Mouse (Mus musculus): ENCODE data around the gene Lbh. TPM values are rescaled to one million over a fixed set of nuclear protein-coding genes. Genes with fewer than 3 reads are reported as not detected.

The Lbh gene
- polyA plus RNA-seq, 1 experiment from 2014 or later = 5.3 TPM

DNA sequence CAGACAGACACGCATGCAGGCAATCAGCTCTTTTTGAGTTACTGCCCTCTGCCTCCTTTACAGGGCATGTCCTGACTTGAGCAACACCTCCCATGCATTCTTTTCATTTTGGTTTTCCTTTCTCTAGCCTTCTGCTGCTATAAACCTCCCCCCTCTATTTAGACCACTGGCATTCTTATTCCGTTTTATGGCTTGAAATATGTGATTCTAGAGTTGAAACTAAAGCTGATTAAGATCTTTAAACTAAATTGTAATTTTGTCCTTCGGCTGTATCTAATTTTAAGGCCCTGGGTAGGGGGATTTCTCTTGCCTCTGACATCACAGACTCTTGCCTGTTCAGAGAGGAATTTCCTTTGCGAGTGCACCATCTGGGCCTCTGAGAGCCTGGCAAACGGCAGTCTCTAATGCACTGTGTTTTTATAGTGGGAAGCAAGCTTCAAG, 48.0 kb downstream of the Lbh start:
- peak; percentile 62; the same call in 1 of the 2 replicates for ATAC-seq
- no peaks in the 10 kb centered on the region for H3K9me3 ChIP-seq (replicated peaks)
- no peak overlapping the region for H3K4me3 ChIP-seq
- H3K27ac ChIP-seq = no peak overlapping the region
- no peak overlapping the region for H3K4me2 ChIP-seq
- no peak overlapping the region for H3K9ac ChIP-seq
- 64% methylated on average over 5 of the region's 5 CpGs for WGBS
- H3K4me1 ChIP-seq = no peaks in the 10 kb centered on the region; the same call in 1 of the 2 replicates
- H3K36me3 ChIP-seq (ENCODE audit: poor library complexity, severe bottlenecking) = no peaks in the 10 kb centered on the region
- H3K27me3 ChIP-seq = no peaks in the 10 kb centered on the region

GRCm38 (mm10) chr17:72966878-72967277, 48.8 kb downstream of the Lbh start:
- Histone ChIP-seq H3K27ac (no peak overlapping the region), H3K36me3 (ENCODE audit: poor library complexity, severe bottlenecking) (no peaks in the 10 kb centered on the region), H3K4me2 (no peak overlapping the region), H3K4me3 (no peak overlapping the region), H3K27me3 (no peaks in the 10 kb centered on the region), H3K4me1 (no peaks in the 10 kb centered on the region; the same call in 1 of the 2 replicates), H3K9me3 (replicated peaks) (no peaks in the 10 kb centered on the region), H3K9ac (no peak overlapping the region)
- ATAC-seq = no peak
- 47% methylated on average over 3 of the region's 3 CpGs for WGBS

DNA sequence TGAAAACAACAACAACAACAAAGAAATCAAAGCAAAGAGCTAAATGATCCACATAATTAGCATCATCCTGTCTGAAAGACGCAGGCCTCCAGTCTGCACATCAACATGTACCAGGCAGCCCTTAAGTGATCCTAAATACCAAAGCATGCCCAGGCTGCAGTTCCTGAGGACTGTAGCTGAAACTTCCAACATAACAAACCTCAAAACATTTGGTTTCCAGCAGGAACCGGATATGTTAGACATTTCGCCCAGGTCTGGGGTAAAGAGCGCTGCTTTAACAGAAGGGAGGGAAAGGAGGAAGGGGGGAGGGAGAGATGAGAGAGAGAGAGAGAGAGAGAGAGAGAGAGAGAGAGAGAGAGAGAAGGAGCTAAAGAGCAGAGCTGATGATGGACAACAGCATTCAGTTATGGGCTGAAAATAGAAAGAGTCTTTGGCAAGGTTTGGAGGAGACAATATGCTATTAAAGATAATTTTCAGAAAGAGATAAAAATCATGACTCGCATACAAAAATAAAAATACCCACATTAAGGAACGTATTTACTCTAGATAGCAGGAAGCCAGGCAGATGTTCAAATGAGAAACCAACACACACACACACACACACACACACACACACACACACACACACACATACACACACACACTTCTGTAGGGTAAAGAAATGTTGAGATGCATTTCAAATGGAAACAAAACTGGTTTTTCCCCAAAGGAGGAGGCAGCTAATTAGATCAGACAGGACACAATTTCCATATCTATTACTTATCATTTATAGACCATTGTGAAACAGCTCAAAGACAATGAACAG, 49.5 kb downstream of the Lbh start:
- no peaks in the 10 kb centered on the region for H3K36me3 ChIP-seq (ENCODE audit: poor library complexity, severe bottlenecking)
- no peaks in the 10 kb centered on the region for H3K9me3 ChIP-seq (replicated peaks)
- H3K4me2 ChIP-seq = no peak overlapping the region
- no peak overlapping the region for H3K27ac ChIP-seq
- no peak for ATAC-seq
- H3K4me3 ChIP-seq = no peak overlapping the region
- H3K27me3 ChIP-seq = no peaks in the 10 kb centered on the region
- WGBS = 66% methylated on average over 6 of the region's 6 CpGs
- no peaks in the 10 kb centered on the region; the same call in 1 of the 2 replicates for H3K4me1 ChIP-seq
- H3K9ac ChIP-seq = no peak overlapping the region

GRCm38 (mm10) chr17:72968666-72969065, 50.6 kb downstream of the Lbh start:
- Histone ChIP-seq H3K9me3 (replicated peaks) (no peaks in the 10 kb centered on the region), H3K36me3 (ENCODE audit: poor library complexity, severe bottlenecking) (no peaks in the 10 kb centered on the region), H3K4me3 (no peak overlapping the region), H3K27me3 (no peaks in the 10 kb centered on the region), H3K4me2 (no peak overlapping the region), H3K27ac (no peak overlapping the region), H3K4me1 (no peaks in the 10 kb centered on the region; the same call in 1 of the 2 replicates), H3K9ac (no peak overlapping the region)
- WGBS = 43% methylated on average over 4 of the region's 4 CpGs
- ATAC-seq = no peak

- 89% methylated on average over 7 of the region's 7 CpGs for WGBS
- Histone ChIP-seq H3K27me3 (no peaks in the 10 kb centered on the region), H3K9ac (no peak overlapping the region), H3K27ac (no peak overlapping the region), H3K4me1 (no peaks in the 10 kb centered on the region; the same call in 1 of the 2 replicates), H3K9me3 (replicated peaks) (no peaks in the 10 kb centered on the region), H3K4me3 (no peak overlapping the region), H3K36me3 (ENCODE audit: poor library complexity, severe bottlenecking) (no peaks in the 10 kb centered on the region), H3K4me2 (no peak overlapping the region)
- ATAC-seq = no peak
Measured at GRCm38 (mm10) chr17:72970631-72971161, 52.6 kb downstream of the Lbh start.

DNA sequence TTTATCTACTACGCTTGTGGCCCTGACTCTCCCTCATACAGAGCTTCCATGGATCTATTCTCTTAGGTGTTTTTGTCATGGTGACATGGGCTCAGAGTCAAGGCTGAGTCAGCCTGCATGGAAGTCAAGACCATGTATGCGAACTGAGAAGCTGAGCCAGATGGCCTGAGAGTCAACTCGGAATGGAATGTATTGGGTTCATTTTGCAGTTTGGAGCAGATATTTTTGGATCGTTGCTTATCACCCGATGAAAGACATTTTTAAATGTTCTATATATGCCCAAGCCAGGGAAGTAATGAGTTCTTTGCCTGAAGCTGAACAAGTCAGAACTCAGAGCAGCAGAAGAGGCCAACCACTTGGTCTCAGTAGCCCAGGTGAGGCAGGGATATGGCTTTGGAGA, 54.9 kb downstream of the Lbh start:
- Histone ChIP-seq H3K4me1 (no peaks in the 10 kb centered on the region), H3K4me2 (no peak overlapping the region), H3K9ac (no peak overlapping the region), H3K4me3 (no peak overlapping the region), H3K9me3 (replicated peaks) (no peaks in the 10 kb centered on the region), H3K27ac (no peak overlapping the region), H3K36me3 (ENCODE audit: poor library complexity, severe bottlenecking) (no peaks in the 10 kb centered on the region), H3K27me3 (no peaks in the 10 kb centered on the region)
- no peak for ATAC-seq
- 95% methylated on average over 5 of the region's 5 CpGs for WGBS

DNA sequence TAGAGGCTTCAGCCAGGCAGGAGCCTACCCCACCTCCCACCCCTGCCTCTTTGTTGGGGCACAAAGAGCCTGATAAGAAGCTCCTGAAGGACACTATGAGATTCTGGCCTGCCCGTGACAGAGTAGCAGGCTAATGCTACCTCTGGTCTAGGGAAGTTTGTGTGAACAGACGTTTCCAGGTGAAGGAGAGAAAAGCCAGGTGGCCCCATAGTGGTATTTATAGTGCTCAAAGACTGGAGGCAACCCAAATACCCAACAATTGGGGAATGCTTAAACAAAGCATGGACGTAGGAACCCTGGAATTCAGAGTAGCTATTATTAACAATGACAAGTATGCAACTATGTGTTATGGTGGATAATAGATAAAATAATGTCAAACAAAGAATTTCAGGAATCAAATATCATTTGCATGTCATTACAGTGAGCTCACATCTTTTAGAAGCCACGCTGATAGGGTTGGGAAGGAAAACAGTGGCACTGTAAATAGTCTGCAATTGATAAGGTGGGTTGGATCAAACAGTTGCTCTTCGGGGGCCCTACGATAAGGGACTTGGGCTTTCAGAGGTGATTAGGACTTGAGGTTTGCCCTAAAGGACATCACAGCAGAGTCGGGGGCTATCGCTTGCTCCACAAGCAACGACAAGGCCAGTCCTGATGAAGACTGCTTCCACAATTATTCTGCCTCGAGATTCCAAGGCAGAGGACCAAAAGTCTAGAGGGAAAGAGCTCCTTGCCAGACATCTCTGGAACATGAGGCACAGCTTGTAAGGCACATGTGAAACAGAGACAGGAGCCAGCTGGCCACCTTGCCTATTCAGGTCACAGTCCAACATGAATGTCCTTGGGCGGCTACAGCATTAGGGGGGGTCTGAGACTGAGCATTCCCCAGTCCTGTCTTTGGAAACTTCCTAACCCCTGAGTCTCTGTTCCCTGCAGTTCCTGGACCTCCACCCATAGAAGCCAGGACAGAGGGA, 58.4 kb downstream of the Lbh start:
- no peaks in the 10 kb centered on the region for H3K4me1 ChIP-seq
- H3K36me3 ChIP-seq (ENCODE audit: poor library complexity, severe bottlenecking) = no peaks in the 10 kb centered on the region
- no peak overlapping the region for H3K27ac ChIP-seq
- no peaks in the 10 kb centered on the region for H3K9me3 ChIP-seq (replicated peaks)
- no peak for ATAC-seq
- WGBS = 86% methylated on average over 11 of the region's 11 CpGs
- H3K4me3 ChIP-seq = no peak overlapping the region
- no peak overlapping the region for H3K4me2 ChIP-seq
- H3K9ac ChIP-seq = no peak overlapping the region
- H3K27me3 ChIP-seq = no peaks in the 10 kb centered on the region

DNA sequence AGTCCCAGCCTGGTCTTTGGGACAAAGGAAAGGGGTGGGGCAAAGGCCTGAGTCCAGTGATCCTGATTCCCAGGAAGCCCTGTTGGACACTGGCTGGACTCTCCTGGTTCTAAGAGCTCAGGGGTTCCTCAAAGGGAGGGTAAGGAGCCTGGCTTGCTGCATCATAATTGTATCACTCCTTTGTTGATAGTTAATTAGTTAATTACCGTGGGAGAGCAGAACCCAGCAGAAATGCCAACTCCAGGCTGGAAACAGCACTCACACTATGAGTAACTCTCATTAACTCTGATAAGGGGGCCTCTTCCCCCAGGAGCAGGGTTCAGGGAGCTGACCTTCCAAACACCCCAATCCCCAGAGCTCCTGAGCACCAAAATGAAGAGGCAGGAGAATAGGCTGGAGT, 59.5 kb downstream of the Lbh start:
- Histone ChIP-seq H3K4me3 (no peak overlapping the region), H3K27me3 (no peaks in the 10 kb centered on the region), H3K36me3 (ENCODE audit: poor library complexity, severe bottlenecking) (no peaks in the 10 kb centered on the region), H3K9me3 (replicated peaks) (no peaks in the 10 kb centered on the region), H3K4me1 (no peaks in the 10 kb centered on the region), H3K4me2 (no peak overlapping the region), H3K27ac (no peak overlapping the region), H3K9ac (no peak overlapping the region)
- 57% methylated on average over 1 of the region's 1 CpGs for WGBS
- ATAC-seq = no peak

GRCm38 (mm10) chr17:72982156-72982555, 64.1 kb downstream of the Lbh start:
- ATAC-seq = no peak
- Histone ChIP-seq H3K9me3 (replicated peaks) (no peaks in the 10 kb centered on the region), H3K36me3 (ENCODE audit: poor library complexity, severe bottlenecking) (no peaks in the 10 kb centered on the region), H3K4me2 (no peak overlapping the region), H3K27me3 (no peaks in the 10 kb centered on the region), H3K4me3 (no peak overlapping the region), H3K4me1 (no peaks in the 10 kb centered on the region), H3K9ac (no peak overlapping the region), H3K27ac (no peak overlapping the region)
- WGBS = 82% methylated on average over 6 of the region's 6 CpGs

DNA sequence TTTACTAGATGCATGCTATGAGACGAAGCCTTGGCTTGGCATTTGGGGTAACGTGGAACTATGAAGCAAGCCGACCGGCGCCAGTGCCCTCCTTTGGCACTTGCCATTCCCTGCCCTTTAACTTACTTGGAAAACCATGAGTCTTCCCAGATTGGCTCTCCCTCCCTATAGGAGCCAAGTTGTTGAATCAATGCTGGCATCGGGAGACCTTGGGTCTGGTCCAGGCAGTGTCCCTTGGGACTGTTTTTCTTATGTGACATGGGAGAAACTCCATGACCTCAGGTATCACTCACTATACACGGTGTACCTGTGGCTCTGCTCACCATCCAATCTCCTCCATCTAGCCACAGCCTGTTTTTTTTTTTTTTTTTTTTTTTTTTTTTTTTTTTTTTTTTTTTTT, 65.4 kb downstream of the Lbh start:
- H3K9me3 ChIP-seq (replicated peaks) = no peaks in the 10 kb centered on the region
- no peak overlapping the region for H3K4me2 ChIP-seq
- H3K27ac ChIP-seq = no peak overlapping the region
- no peak for ATAC-seq
- H3K9ac ChIP-seq = no peak overlapping the region
- H3K4me1 ChIP-seq = no peaks in the 10 kb centered on the region
- WGBS = 90% methylated on average over 7 of the region's 7 CpGs
- H3K36me3 ChIP-seq (ENCODE audit: poor library complexity, severe bottlenecking) = no peaks in the 10 kb centered on the region
- no peaks in the 10 kb centered on the region for H3K27me3 ChIP-seq
- no peak overlapping the region for H3K4me3 ChIP-seq

DNA sequence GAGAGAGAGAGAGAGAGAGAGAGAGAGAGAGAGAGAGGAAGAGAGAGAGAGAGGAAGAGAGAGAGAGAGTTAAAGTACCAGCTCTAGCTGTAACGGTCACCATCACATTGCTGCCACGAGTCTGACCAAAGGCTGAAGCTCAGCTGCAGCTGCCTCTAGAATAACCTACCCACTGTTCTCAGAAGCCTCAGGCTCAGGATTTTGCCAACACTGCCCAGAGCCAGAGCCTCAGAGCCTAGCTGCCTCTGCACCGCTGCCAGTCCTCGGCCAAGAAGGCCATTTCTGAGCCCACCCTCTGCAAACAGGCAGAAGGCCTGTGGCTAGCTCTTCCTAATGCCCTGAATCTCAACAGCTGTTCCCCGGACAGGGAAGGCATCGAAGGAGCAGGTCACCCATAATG, 70.9 kb downstream of the Lbh start:
- Histone ChIP-seq H3K36me3 (ENCODE audit: poor library complexity, severe bottlenecking) (no peaks in the 10 kb centered on the region), H3K9ac (no peak overlapping the region), H3K4me1 (no peaks in the 10 kb centered on the region), H3K27ac (no peak overlapping the region), H3K4me3 (no peak overlapping the region), H3K9me3 (replicated peaks) (no peaks in the 10 kb centered on the region), H3K27me3 (no peaks in the 10 kb centered on the region), H3K4me2 (no peak overlapping the region)
- WGBS = 87% methylated on average over 6 of the region's 6 CpGs
- no peak for ATAC-seq
